Mouse (Mus musculus): Measurements from ENCODE around the gene Tmem200a.

- TF ChIP-seq POLR2A (IDR thresholded peaks at IDR 0.05; ENCODE audit: insufficient read depth, low read depth, low read length) (no peak), CTCF (IDR thresholded peaks at IDR 0.05; ENCODE audit: insufficient read depth, low read depth, low read length) (no peak)
Observed at GRCm38 (mm10) chr10:25944641-25945040, 134.2 kb downstream of the Tmem200a start.
